In genomic region chr4:117133817-117134600, GRCm38 (mm10) we compare ENCODE assay signal across 8 mouse cellular contexts. TPM values are rescaled to one million over a fixed set of nuclear protein-coding genes. Genes with fewer than 3 reads are reported as not detected.
DNase-seq lines count a peak whose midpoint lies in the region; ATAC-seq lines count a peak whose summit lies in the region.

Plk3 (minus strand) TSS chr4:117133963.

- WGBS in hindbrain, embryonic 16.5 days: 2% methylated on average over 38 of the region's 48 CpGs
- 4% methylated on average over 47 of the region's 48 CpGs for WGBS in macrophage (ENCODE audit: missing documents)

- no peaks in the 10 kb centered on the region for H3K27me3 ChIP-seq in hindbrain, embryonic 16.5 days (replicated peaks; ENCODE audit: control insufficient read depth, insufficient read depth, low read length)

- H3K36me3 ChIP-seq in hindbrain, embryonic 16.5 days (ENCODE audit: control insufficient read depth, insufficient read depth, low read length): peaks cover 12% of the 10 kb centered on the region; the same call in 1 of the 2 replicates
- no peaks in the 10 kb centered on the region; the same call in 1 of the 2 replicates for H3K36me3 ChIP-seq in macrophage (ENCODE audit: inconsistent target)

- H3K27ac ChIP-seq in hindbrain, embryonic 16.5 days (ENCODE audit: low read depth, low read length): peak within 1 kb of the TSS; percentile 85
- H3K27ac ChIP-seq in macrophage: peak within 1 kb of the TSS; percentile 46

- no peaks in the 10 kb centered on the region for H3K9me3 ChIP-seq in hindbrain, embryonic 16.5 days (ENCODE audit: control insufficient read depth, low read length)

- peaks cover 16% of the 10 kb centered on the region for H3K4me1 ChIP-seq in hindbrain, embryonic 16.5 days (ENCODE audit: control insufficient read depth, insufficient read depth, low read depth, low read length)

- H3K4me2 ChIP-seq in hindbrain, embryonic 16.5 days (ENCODE audit: low read length): peak within 1 kb of the TSS; percentile 84

- DNase-seq in T-cell, adult 2 months (ENCODE audit: low spot score): peak; percentile 98
- peak; percentile 97 to 99 for DNase-seq in cerebellum, postnatal 36 days
- peak; percentile 98 for DNase-seq in gastrocnemius, adult 18-20 months (ENCODE audit: low spot score)
- peak; percentile 97 for DNase-seq in left cerebral cortex, adult 18-20 months (ENCODE audit: low spot score in 2 of 2)
- peak; percentile 97 for DNase-seq in right cerebral cortex, adult 18-20 months
- peak; percentile 78 for DNase-seq in urinary bladder, postnatal 10 days (ENCODE audit: low spot score)

- H3K4me3 ChIP-seq in hindbrain, embryonic 16.5 days (ENCODE audit: low read length): peak within 1 kb of the TSS; percentile 80
- H3K4me3 ChIP-seq in macrophage (ENCODE audit: inconsistent target): peak within 1 kb of the TSS; percentile 54

- H3K79me2 ChIP-seq in macrophage (ENCODE audit: inconsistent target): peaks cover 9% of the 10 kb centered on the region; the same call in 1 of the 2 replicates

- peak; percentile 95 for ATAC-seq in hindbrain, embryonic 16.5 days

- peak within 1 kb of the TSS; percentile 92 for H3K9ac ChIP-seq in hindbrain, embryonic 16.5 days (ENCODE audit: low read depth, low read length)

RNA-seq across cellular contexts. Expression of gene Plk3, which starts in this region (rescaled TPM):
- total RNA-seq in gastrocnemius, adult 18-20 months (2021): 1 to 10 TPM in 1 of 2 experiments, under 1 TPM in 1; 0.25 to 1.7 TPM
- 24.0 and 24.8 TPM in 2 replicates for polyA plus RNA-seq in hindbrain, embryonic 16.5 days (2015; fragmentation: Nextera tagmentation; extraction: Ambion mirVana)
- total RNA-seq in left cerebral cortex, adult 18-20 months (2021): 10 to 100 TPM; 16.9 to 17.3 TPM
- 10 to 100 TPM in 6 of 26 experiments, 1 to 10 TPM in 19, under 1 TPM in 1; 0.67 to 21.3 (median 6.8) TPM for total RNA-seq in macrophage (2018; cell fraction: chromatin; rRNA removed)
- 1 to 10 TPM in 25 of 26 experiments, under 1 TPM in 1; 0.48 to 6.3 (median 2.9) TPM for total RNA-seq in macrophage (2018; cell fraction: cytosol; rRNA removed)
- 10 to 100 TPM in 9 of 26 experiments, 1 to 10 TPM in 17; 2.6 to 33.1 (median 6.9) TPM for total RNA-seq in macrophage (2018; cell fraction: nucleus; rRNA removed)
- 1.5 to 7.7 TPM (median 2.0 TPM) in 3 replicates for polyA plus RNA-seq in macrophage (2018)

Comparison
In these comparisons a context has a peak if more than half of its experiments do, and no peak if none do; other contexts are left out.
1. Peak in every context shown above with its lines: DNase-seq, ATAC-seq, H3K4me3 ChIP-seq and H3K27ac ChIP-seq.
2. RNA of gene Plk3 (total RNA-seq): 16.9 to 17.3 TPM in left cerebral cortex, adult 18-20 months; 0.25 to 1.7 TPM in gastrocnemius, adult 18-20 months; every median in the first group is over 4 times any median in the second.